Mouse (Mus musculus) stomach, embryonic 15.5 days (tissue): Measurements from ENCODE around the gene Olfr594. TPM values are rescaled to one million over a fixed set of nuclear protein-coding genes. Genes with fewer than 3 reads are reported as not detected.
"Not testable (repeated sequence)": the region's sequence is repeated elsewhere in the genome, so short reads cannot be mapped to it uniquely, and the experiment has no call there.

Source experiments
- ATAC-seq: fragments of 200-750 bp; cut with Nextera tagmentation; 2 replicates; pipeline ENCODE4 v1.8.0; 2017; ENCODE audit warnings: low read depth, moderate number of reproducible peaks, moderate TSS enrichment; ENCODE audit not compliant: insufficient read depth, low FRiP score
- H3K27ac ChIP-seq: fragments of 300-500 bp; sonication (generic); 2 replicates; pipeline ENCODE4 v1.5.1; 2015; ENCODE audit warnings: mild to moderate bottlenecking, inconsistent platforms
- H3K27me3 ChIP-seq: fragments of 300-500 bp; sonication (generic); replicated peaks from 2 replicates; pipeline ENCODE4 v1.6.1; 2015; ENCODE audit warnings: inconsistent platforms
- H3K36me3 ChIP-seq: fragments of 300-500 bp; sonication (generic); 2 replicates; pipeline ENCODE4 v1.6.1; 2015; ENCODE audit warnings: inconsistent platforms
- H3K4me1 ChIP-seq: fragments of 300-500 bp; sonication (generic); 2 replicates; pipeline ENCODE4 v1.6.1; 2015; ENCODE audit warnings: inconsistent platforms
- H3K4me2 ChIP-seq: fragments of 300-500 bp; sonication (generic); 2 replicates; pipeline ENCODE4 v1.6.1; 2015; ENCODE audit warnings: mild to moderate bottlenecking, inconsistent platforms
- H3K4me3 ChIP-seq: fragments of 300-500 bp; sonication (generic); replicated peaks from 2 replicates; pipeline ENCODE4 v1.5.1; 2015; ENCODE audit warnings: inconsistent platforms
- H3K9ac ChIP-seq: fragments of 300-500 bp; sonication (generic); 2 replicates; pipeline ENCODE4 v1.6.1; 2015; ENCODE audit warnings: inconsistent platforms
- H3K9me3 ChIP-seq: fragments of 300-500 bp; sonication (generic); 2 replicates; pipeline ENCODE4 v1.6.1; 2016; ENCODE audit warnings: inconsistent platforms
- WGBS: fragments of 180-500 bp; shearing (Covaris S2); methylation state at CpG from one replicate; pipeline ENCODE4 v1.1.7; 2015; 5-methylcytosine and 5-hydroxymethylcytosine counted together
- microRNA-seq: library from miRNA; unstranded; fragments of <30 nt; microRNA quantifications from one replicate; pipeline ENCODE4, GENCODE M21; 2016
- polyA plus RNA-seq: library from polyadenylated mRNA; unstranded; fragments of >200 nt; fragmentation: Nextera tagmentation; extraction: Ambion mirVana; gene quantifications from 2 replicates; pipeline ENCODE4 v1.2.1, GENCODE M21; 2015

Gene Olfr594
- polyA plus RNA-seq = not detected in 2 replicates

GRCm38 (mm10) chr7:103216696-103217095 is at the start of gene Olfr594:
Olfr594 (plus strand) TSS chr7:103216996.
- no peak within 1 kb of the TSS for H3K4me3 ChIP-seq
- no peak within 1 kb of the TSS for H3K27ac ChIP-seq
- H3K36me3 ChIP-seq = no peaks in the 10 kb centered on the region
- ATAC-seq = no peak
- H3K4me1 ChIP-seq = no peaks in the 10 kb centered on the region
- H3K4me2 ChIP-seq = no peak within 1 kb of the TSS
- no peaks in the 10 kb centered on the region for H3K9me3 ChIP-seq
- no peaks in the 10 kb centered on the region for H3K27me3 ChIP-seq
- H3K9ac ChIP-seq = no peak within 1 kb of the TSS

DNA sequence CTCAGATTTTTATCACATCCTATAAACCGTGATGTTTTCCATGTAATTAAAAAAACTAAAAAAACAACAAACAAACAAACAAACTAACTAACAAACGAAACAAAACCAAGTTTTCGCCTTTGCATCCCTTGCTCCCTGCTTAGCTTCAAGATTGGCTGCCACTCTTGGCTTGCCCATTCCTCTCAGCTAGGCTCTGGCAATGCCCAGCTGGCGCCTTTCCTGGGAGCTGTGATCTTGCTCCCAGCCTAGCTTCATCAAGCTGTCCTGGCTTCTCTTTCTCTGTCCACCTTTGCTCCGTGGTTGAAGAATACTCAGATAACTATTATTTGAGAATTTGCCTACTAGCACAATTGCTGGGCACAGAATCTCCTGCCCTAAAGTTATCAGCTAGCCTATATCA is 47.1 kb upstream of the Olfr594 start:
- no peaks in the 10 kb centered on the region for H3K4me1 ChIP-seq
- H3K36me3 ChIP-seq = no peaks in the 10 kb centered on the region
- H3K4me3 ChIP-seq = no peak overlapping the region
- no peak overlapping the region for H3K4me2 ChIP-seq
- no peak for ATAC-seq
- no peaks in the 10 kb centered on the region for H3K9me3 ChIP-seq
- H3K27me3 ChIP-seq = no peaks in the 10 kb centered on the region
- no peak overlapping the region for H3K9ac ChIP-seq
- 72% methylated on average over 5 of the region's 5 CpGs for WGBS
- H3K27ac ChIP-seq = no peak overlapping the region

DNA sequence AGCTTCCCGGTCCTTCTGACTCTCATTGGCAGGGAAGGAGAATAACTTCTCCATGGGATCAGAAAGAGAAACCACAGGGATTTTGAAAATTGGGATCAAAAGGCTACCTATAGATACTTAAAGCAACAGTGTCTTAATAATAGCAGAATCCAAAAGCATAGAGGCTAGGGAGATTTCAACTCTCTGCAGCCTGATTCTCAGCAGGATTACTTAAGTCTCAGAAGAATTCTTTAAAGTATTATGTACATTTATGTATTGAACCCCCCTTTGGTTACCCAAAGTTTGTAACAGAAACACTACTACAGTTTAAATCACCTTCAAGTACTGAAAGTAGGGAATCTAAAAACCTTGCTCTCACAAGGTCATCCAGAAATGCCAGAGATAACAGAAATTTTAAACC is 38.6 kb upstream of the Olfr594 start, which contains the start of gene Olfr591:
Gene Olfr591, minus strand, starts transcription at position 101 of the 400 bp plus-strand sequence.
- Histone ChIP-seq H3K9me3 (no peaks in the 10 kb centered on the region), H3K27ac (no peak within 1 kb of the TSS), H3K27me3 (no peaks in the 10 kb centered on the region), H3K4me2 (no peak within 1 kb of the TSS), H3K36me3 (no peaks in the 10 kb centered on the region), H3K9ac (no peak within 1 kb of the TSS), H3K4me3 (no peak within 1 kb of the TSS), H3K4me1 (no peaks in the 10 kb centered on the region)
- ATAC-seq = no peak
- WGBS = 80% methylated on average over 1 of the region's 1 CpGs

- not testable (repeated sequence) for H3K4me1 ChIP-seq, H3K4me2 ChIP-seq, H3K9ac ChIP-seq, ATAC-seq, H3K36me3 ChIP-seq, H3K27ac ChIP-seq, H3K4me3 ChIP-seq, H3K9me3 ChIP-seq, H3K27me3 ChIP-seq
- 78% methylated on average over 1 of the region's 1 CpGs for WGBS
These were observed 32.3 kb upstream of the Olfr594 start, which contains the start of gene Olfr592 for GRCm38 (mm10) chr7:103184503-103184902. Olfr592 (plus strand) TSS chr7:103184803.

GRCm38 (mm10) chr7:103211562-103211961 is 5.2 kb upstream of the Olfr594 start, which contains the start of gene Olfr593:
Olfr593 (plus strand) TSS chr7:103211862.
- Histone ChIP-seq H3K27ac (no peak within 1 kb of the TSS), H3K9ac (no peak within 1 kb of the TSS), H3K4me2 (no peak within 1 kb of the TSS), H3K9me3 (no peaks in the 10 kb centered on the region), H3K27me3 (no peaks in the 10 kb centered on the region), H3K36me3 (no peaks in the 10 kb centered on the region), H3K4me1 (no peaks in the 10 kb centered on the region), H3K4me3 (no peak within 1 kb of the TSS)
- WGBS = 70% methylated on average over 1 of the region's 1 CpGs
- no peak for ATAC-seq

GRCm38 (mm10) chr7:103212050-103212449 is 4.7 kb upstream of the Olfr594 start:
- not testable (repeated sequence) for H3K27me3 ChIP-seq, H3K36me3 ChIP-seq, ATAC-seq, H3K4me3 ChIP-seq, H3K4me2 ChIP-seq, H3K27ac ChIP-seq, H3K9ac ChIP-seq, H3K4me1 ChIP-seq, H3K9me3 ChIP-seq
- 87% methylated on average over 5 of the region's 5 CpGs for WGBS

GRCm38 (mm10) chr7:103252405-103252804 is 35.6 kb downstream of the Olfr594 start, which contains the start of gene Usp17ld:
Usp17ld (minus strand) TSS chr7:103252505.
- not testable (repeated sequence) for H3K4me1 ChIP-seq, H3K27ac ChIP-seq, H3K36me3 ChIP-seq, H3K4me3 ChIP-seq, H3K9ac ChIP-seq, H3K4me2 ChIP-seq, H3K27me3 ChIP-seq, ATAC-seq, H3K9me3 ChIP-seq

Small RNA genes lying within 50 kb of the gene (microRNA-seq; reads per million reads assigned to microRNA genes)
- not detected for gene Gm23550
- not detected for gene Gm25171

Other genes with a start within 250 kb of the Olfr594 start
- not detected in 2 replicates for gene Olfr577, start 241.1 kb upstream of the Olfr594 start, polyA plus RNA-seq
- gene Olfr578, start 227.7 kb upstream of the Olfr594 start, polyA plus RNA-seq = not detected in 2 replicates
- not detected in 2 replicates for gene Olfr582, start 179.0 kb upstream of the Olfr594 start, polyA plus RNA-seq
- not detected in 2 replicates for gene Olfr583, start 165.7 kb upstream of the Olfr594 start, polyA plus RNA-seq
- gene Olfr584, start 135.1 kb upstream of the Olfr594 start, polyA plus RNA-seq = not detected in 2 replicates
- gene Olfr585, start 119.3 kb upstream of the Olfr594 start, polyA plus RNA-seq = not detected in 2 replicates
- gene Olfr586, start 91.4 kb upstream of the Olfr594 start, polyA plus RNA-seq = not detected in 2 replicates
- gene Olfr588-ps1, start 76.1 kb upstream of the Olfr594 start, polyA plus RNA-seq = not detected in 2 replicates
- not detected in 2 replicates for gene Olfr589, start 60.6 kb upstream of the Olfr594 start, polyA plus RNA-seq
- gene Olfr591, start 38.7 kb upstream of the Olfr594 start, polyA plus RNA-seq = not detected in 2 replicates
- not detected in 2 replicates for gene Olfr592, start 32.2 kb upstream of the Olfr594 start, polyA plus RNA-seq
- gene Olfr593, start 5.1 kb upstream of the Olfr594 start, polyA plus RNA-seq = not detected in 2 replicates
- gene Usp17ld, start 35.5 kb downstream of the Olfr594 start, polyA plus RNA-seq = not detected in 2 replicates
- gene Olfr596, start 88.7 kb downstream of the Olfr594 start, polyA plus RNA-seq = not detected in 2 replicates
- gene Olfr597, start 99.3 kb downstream of the Olfr594 start, polyA plus RNA-seq = not detected in 2 replicates
- gene Olfr598, start 106.6 kb downstream of the Olfr594 start, polyA plus RNA-seq = not detected in 2 replicates
- gene Olfr599, start 118.9 kb downstream of the Olfr594 start, polyA plus RNA-seq = not detected in 2 replicates
- not detected in 2 replicates for gene Olfr600, start 132.7 kb downstream of the Olfr594 start, polyA plus RNA-seq
- not detected in 2 replicates for gene Olfr601, start 145.7 kb downstream of the Olfr594 start, polyA plus RNA-seq
- gene Olfr603, start 169.2 kb downstream of the Olfr594 start, polyA plus RNA-seq = not detected in 2 replicates
- not detected in 2 replicates for gene Usp17lc, start 198.1 kb downstream of the Olfr594 start, polyA plus RNA-seq
- not detected in 2 replicates for gene Olfr605, start 228.4 kb downstream of the Olfr594 start, polyA plus RNA-seq
- not detected in 2 replicates for gene Olfr606, start 232.1 kb downstream of the Olfr594 start, polyA plus RNA-seq
- gene Olfr607, start 247.2 kb downstream of the Olfr594 start, polyA plus RNA-seq = not detected in 2 replicates